Comparison of ENCODE assay signal across 9 mouse cellular contexts in genomic region chr11:75415096-75415495, GRCm38 (mm10). TPM values are rescaled to one million over a fixed set of nuclear protein-coding genes. Genes with fewer than 3 reads are reported as not detected.
DNase-seq lines count a peak whose midpoint lies in the region; ATAC-seq lines count a peak whose summit lies in the region.
"Had no signal": no experiment of that assay in that cellular context is flagged by ENCODE, and none has a peak within 500 bp of the region (broad histone marks: within the 10 kb centered on the region; RNA-seq: fewer than 3 reads in every experiment).

No protein-coding gene starts in this region.

- DNase-seq in hindbrain, embryonic 11.5 days (ENCODE audit: low spot score) = no peak
- peak; percentile 52 to 60 for DNase-seq in right cerebral cortex, postnatal 10 days (ENCODE audit: low spot score in 2 of 2)
- no peak for DNase-seq in right cerebral cortex, postnatal 4 days
- peak; percentile 18 to 39 for DNase-seq in thymus, postnatal 36 days
- no peak for DNase-seq in urinary bladder, adult 2 months (ENCODE audit: low spot score)
- DNase-seq in ovary, postnatal 14 days (ENCODE audit: low spot score) = no peak

- WGBS in hindbrain, embryonic 15.5 days = 36% methylated on average over 7 of the region's 7 CpGs
- 57% methylated on average over 7 of the region's 7 CpGs for WGBS in hindbrain, embryonic 11.5 days

- no peak overlapping the region for H3K4me2 ChIP-seq in hindbrain, embryonic 15.5 days
- H3K4me2 ChIP-seq in hindbrain, embryonic 11.5 days (replicated peaks; ENCODE audit: low read depth, low read length) = no peak overlapping the region
- H3K4me2 ChIP-seq: midbrain, embryonic 12.5 days had no signal

- H3K4me1 ChIP-seq in hindbrain, embryonic 15.5 days (replicated peaks) = 0 out of 2 replicates have a peak, but pooled peaks cover 8% of the 10 kb centered on the region
- no peaks in the 10 kb centered on the region for H3K4me1 ChIP-seq in hindbrain, embryonic 11.5 days (replicated peaks; ENCODE audit: control insufficient read depth, insufficient read depth, low read length)
- H3K4me1 ChIP-seq: midbrain, embryonic 12.5 days had no signal

- H3K27ac ChIP-seq in hindbrain, embryonic 15.5 days (replicated peaks) = 0 out of 2 replicates have a peak overlapping the region, but pooled peaks have one; percentile 8
- H3K27ac ChIP-seq in hindbrain, embryonic 11.5 days (ENCODE audit: low read depth, low read length) = no peak overlapping the region
- H3K27ac ChIP-seq: midbrain, embryonic 12.5 days had no signal

- H3K9ac ChIP-seq in hindbrain, embryonic 15.5 days = no peak overlapping the region
- no peak overlapping the region for H3K9ac ChIP-seq in hindbrain, embryonic 11.5 days (ENCODE audit: low read depth, low read length)
- H3K9ac ChIP-seq: midbrain, embryonic 12.5 days had no signal

- H3K27me3 ChIP-seq in hindbrain, embryonic 15.5 days = no peaks in the 10 kb centered on the region
- no peaks in the 10 kb centered on the region for H3K27me3 ChIP-seq in hindbrain, embryonic 11.5 days (ENCODE audit: control insufficient read depth, insufficient read depth, low read length)
- H3K27me3 ChIP-seq: midbrain, embryonic 12.5 days had no signal

- no peak for ATAC-seq in hindbrain, embryonic 15.5 days (ENCODE audit: low FRiP score, low read depth)
- ATAC-seq in hindbrain, embryonic 11.5 days (ENCODE audit: low FRiP score) = no peak
- peak; percentile 69 for ATAC-seq in inflammation-experienced regulatory T-cells, adult 6 months

- no peaks in the 10 kb centered on the region for H3K36me3 ChIP-seq in hindbrain, embryonic 15.5 days
- no peaks in the 10 kb centered on the region for H3K36me3 ChIP-seq in hindbrain, embryonic 11.5 days (ENCODE audit: control insufficient read depth, insufficient read depth, low read length)
- H3K36me3 ChIP-seq: midbrain, embryonic 12.5 days had no signal

- H3K4me3 ChIP-seq in hindbrain, embryonic 15.5 days = no peak overlapping the region
- no peak overlapping the region for H3K4me3 ChIP-seq in hindbrain, embryonic 11.5 days (ENCODE audit: low read depth, low read length)
- H3K4me3 ChIP-seq: midbrain, embryonic 12.5 days had no signal

- H3K9me3 ChIP-seq in hindbrain, embryonic 15.5 days = no peaks in the 10 kb centered on the region
- no peaks in the 10 kb centered on the region for H3K9me3 ChIP-seq in hindbrain, embryonic 11.5 days (ENCODE audit: control insufficient read depth, low read length)
- H3K9me3 ChIP-seq: midbrain, embryonic 12.5 days had no signal

RNA-seq across cellular contexts. Expression of gene Serpinf1, which starts 7.4 kb away (rescaled TPM):
- 42.6 and 44.6 TPM in 2 replicates for polyA plus RNA-seq in hindbrain, embryonic 15.5 days (2015; fragmentation: Nextera tagmentation; extraction: Ambion mirVana)
- 90.5 and 91.3 TPM in 2 replicates for polyA plus RNA-seq in hindbrain, embryonic 11.5 days (2014; fragmentation: Nextera tagmentation; extraction: Ambion mirVana)
- 1 to 10 TPM; 3.3 to 5.0 (median 4.9) TPM for polyA plus RNA-seq in inflammation-experienced regulatory T-cells, adult 6 months (2017; shearing (Covaris generic))
- 85.3 and 147 TPM in 2 replicates for polyA plus RNA-seq in urinary bladder, adult 2 months (2012; rRNA removed)

RNA-seq across cellular contexts. Expression of gene Serpinf2, which starts 24.3 kb away (rescaled TPM):
- polyA plus RNA-seq in hindbrain, embryonic 15.5 days (2015; fragmentation: Nextera tagmentation; extraction: Ambion mirVana) = 0.26 TPM in 1 of 2 replicates, not detected in the other
- 0.36 TPM in 1 of 2 replicates, not detected in the other for polyA plus RNA-seq in hindbrain, embryonic 11.5 days (2014; fragmentation: Nextera tagmentation; extraction: Ambion mirVana)
- not detected for polyA plus RNA-seq in inflammation-experienced regulatory T-cells, adult 6 months (2017; shearing (Covaris generic))
- polyA plus RNA-seq in urinary bladder, adult 2 months (2012; rRNA removed) = 0.07 and 0.14 TPM in 2 replicates
- polyA plus RNA-seq: midbrain, embryonic 12.5 days had no signal

RNA-seq across cellular contexts. Expression of gene Wdr81, which starts 39.4 kb away (rescaled TPM):
- polyA plus RNA-seq in hindbrain, embryonic 15.5 days (2015; fragmentation: Nextera tagmentation; extraction: Ambion mirVana) = 7.6 and 7.9 TPM in 2 replicates
- polyA plus RNA-seq in hindbrain, embryonic 11.5 days (2014; fragmentation: Nextera tagmentation; extraction: Ambion mirVana) = 3.1 and 4.1 TPM in 2 replicates
- polyA plus RNA-seq in inflammation-experienced regulatory T-cells, adult 6 months (2017; shearing (Covaris generic)) = 1 to 10 TPM; 5.1 to 7.9 (median 5.2) TPM
- 8.5 and 13.0 TPM in 2 replicates for polyA plus RNA-seq in urinary bladder, adult 2 months (2012; rRNA removed)

RNA-seq across cellular contexts. Expression of gene Tlcd2, which starts 46.4 kb away (rescaled TPM):
- 2.8 and 3.1 TPM in 2 replicates for polyA plus RNA-seq in hindbrain, embryonic 15.5 days (2015; fragmentation: Nextera tagmentation; extraction: Ambion mirVana)
- 9.1 and 9.9 TPM in 2 replicates for polyA plus RNA-seq in hindbrain, embryonic 11.5 days (2014; fragmentation: Nextera tagmentation; extraction: Ambion mirVana)
- 10 to 100 TPM in 2 of 3 experiments, 1 to 10 TPM in 1; 10.0 to 23.2 (median 21.3) TPM for polyA plus RNA-seq in inflammation-experienced regulatory T-cells, adult 6 months (2017; shearing (Covaris generic))
- 12.1 and 12.6 TPM in 2 replicates for polyA plus RNA-seq in urinary bladder, adult 2 months (2012; rRNA removed)

Comparison
In these comparisons a context has a peak if more than half of its experiments do, and no peak if none do; other contexts are left out.
1. DNase-seq: peak in right cerebral cortex, postnatal 10 days (2 of 2) and thymus, postnatal 36 days (2 of 2); none in hindbrain, embryonic 11.5 days (single experiment), right cerebral cortex, postnatal 4 days (single experiment), urinary bladder, adult 2 months (single experiment) and ovary, postnatal 14 days (single experiment).